ENCODE assay signal across 36 mouse cellular contexts in genomic region chr15:82393922-82394321, GRCm38 (mm10). TPM values are rescaled to one million over a fixed set of nuclear protein-coding genes. Genes with fewer than 3 reads are reported as not detected.
"Had no signal": no experiment of that assay in that cellular context is flagged by ENCODE, and none has a peak within 500 bp of the region (broad histone marks: within the 10 kb centered on the region; RNA-seq: fewer than 3 reads in every experiment).

Cyp2d11 (minus strand) TSS chr15:82394022.

RNA-seq across cellular contexts. Expression of gene Cyp2d11, which starts in this region (rescaled TPM):
- total RNA-seq: left cerebral cortex, adult 2 months; left cerebral cortex, postnatal 10 days; left cerebral cortex, postnatal 14 days; left cerebral cortex, postnatal 4 days; megakaryocyte progenitor cell, adult 5-6 weeks; megakaryocyte, adult 5-6 weeks; megakaryocyte-erythroid progenitor cell, adult 5-6 weeks; midbrain, postnatal 0 days; monocyte, adult 5-6 weeks had no signal
- polyA plus RNA-seq: limb, embryonic 10.5 days; limb, embryonic 11.5 days; limb, embryonic 12.5 days; limb, embryonic 13.5 days; limb, embryonic 14.5 days; limb, embryonic 15.5 days; liver, embryonic 11.5 days; liver, embryonic 12.5 days; liver, embryonic 13.5 days; liver, embryonic 15.5 days; liver, embryonic 16.5 days; lung, adult 2 months; lung, embryonic 14.5 days; lung, embryonic 15.5 days; lung, embryonic 16.5 days; lung, postnatal 0 days; macrophage; midbrain, embryonic 10.5 days; midbrain, embryonic 11.5 days; midbrain, embryonic 12.5 days; midbrain, embryonic 13.5 days; midbrain, embryonic 14.5 days; midbrain, embryonic 15.5 days; midbrain, embryonic 16.5 days; midbrain, postnatal 0 days; myocyte; neural tube, embryonic 11.5 days; neural tube, embryonic 12.5 days had no signal
